Mouse (Mus musculus): Measurements from ENCODE around the gene Trnau1ap. TPM values are rescaled to one million over a fixed set of nuclear protein-coding genes. Genes with fewer than 3 reads are reported as not detected.
"Not testable (repeated sequence)": the region's sequence is repeated elsewhere in the genome, so short reads cannot be mapped to it uniquely, and the experiment has no call there.

Gene Trnau1ap
- total RNA-seq, 2 experiments from 2014 or later: 36.3 to 37.8 TPM

DNA sequence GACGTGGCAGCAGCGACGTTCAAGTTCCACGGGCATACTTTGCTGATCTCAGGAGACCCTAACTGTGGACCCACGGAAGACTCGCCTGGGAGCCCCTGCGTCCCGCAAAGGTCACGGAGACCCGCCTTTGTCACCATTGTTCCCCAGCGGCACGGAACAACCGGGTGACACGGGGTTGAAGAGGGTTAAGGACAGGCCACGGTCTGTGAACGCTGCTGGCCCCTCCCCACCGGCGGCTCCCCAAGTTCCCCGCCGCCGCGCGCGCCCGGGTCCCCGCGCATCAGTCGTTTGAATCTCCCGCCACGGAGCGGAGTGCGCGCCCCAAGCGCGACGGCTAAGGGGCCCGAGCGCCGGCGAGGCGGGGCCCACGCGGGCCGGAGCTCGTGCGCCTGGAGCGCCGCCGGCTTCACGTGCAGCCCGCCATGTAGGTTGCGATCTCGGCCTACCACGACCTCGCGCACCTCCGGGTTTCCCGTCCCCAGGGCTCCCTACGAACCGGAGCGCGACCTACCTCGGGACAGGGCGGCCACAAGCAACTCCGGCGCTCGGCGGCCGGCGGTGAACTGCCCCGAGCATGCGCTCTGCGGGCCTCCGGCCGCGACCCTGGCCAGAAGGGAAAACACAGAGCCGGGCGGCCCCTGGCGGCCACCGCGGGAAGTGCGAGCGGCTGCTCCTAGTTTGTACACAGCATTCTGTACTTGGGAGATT, 16.0 kb upstream of the Trnau1ap start:
- peak; percentile 78 for ATAC-seq (replicated peaks; ENCODE audit: poor library complexity, severe bottlenecking)

- ATAC-seq (replicated peaks; ENCODE audit: poor library complexity, severe bottlenecking): peak; percentile 29
These were observed 15.2 kb upstream of the Trnau1ap start for GRCm38 (mm10) chr4:132344403-132345134.

- no peak for ATAC-seq (replicated peaks; ENCODE audit: poor library complexity, severe bottlenecking)
These were observed 12.1 kb upstream of the Trnau1ap start for GRCm38 (mm10) chr4:132341451-132341850.

GRCm38 (mm10) chr4:132338943-132339342, 9.6 kb upstream of the Trnau1ap start:
- ATAC-seq (replicated peaks; ENCODE audit: poor library complexity, severe bottlenecking): no peak

DNA sequence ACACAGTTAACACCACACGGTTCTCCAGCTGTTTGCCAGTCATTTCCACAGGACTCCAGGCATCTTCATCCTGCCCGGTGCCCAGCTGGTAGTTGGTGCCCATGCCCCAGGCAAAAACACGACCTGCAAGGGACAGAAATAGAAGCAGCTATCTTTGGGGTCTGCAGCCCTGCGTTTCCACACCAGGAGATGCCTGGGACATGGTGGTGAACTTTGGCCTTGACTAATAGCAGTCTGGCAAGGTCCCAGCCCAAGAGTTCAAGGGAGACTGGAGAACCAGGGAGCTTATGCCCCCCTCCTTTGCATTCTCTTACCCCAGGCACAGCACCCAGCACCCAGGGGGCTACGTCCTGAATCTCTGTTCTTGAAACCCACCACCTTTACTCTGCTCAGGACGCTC, 3.5 kb upstream of the Trnau1ap start:
- ATAC-seq (replicated peaks; ENCODE audit: poor library complexity, severe bottlenecking): no peak

DNA sequence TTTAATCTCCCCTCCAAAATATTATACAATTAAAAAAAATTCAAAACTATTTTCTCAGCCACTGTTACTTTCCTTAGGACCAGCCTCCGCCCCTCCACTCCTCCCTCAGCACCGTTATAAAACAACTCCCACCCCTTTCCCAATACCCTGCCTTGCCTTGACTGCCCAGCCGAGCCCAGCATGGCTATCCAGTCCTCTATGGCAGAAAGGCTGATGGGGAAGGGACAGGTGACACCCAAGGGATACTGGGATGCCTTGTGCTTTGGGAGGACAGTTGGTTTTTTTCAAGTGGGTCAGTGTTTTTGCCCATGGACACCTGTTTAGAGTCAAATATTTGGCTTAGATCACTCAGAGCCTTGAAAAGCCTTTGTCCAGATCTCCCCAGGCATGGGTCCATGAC, 2.6 kb upstream of the Trnau1ap start:
- ATAC-seq (replicated peaks; ENCODE audit: poor library complexity, severe bottlenecking): no peak

DNA sequence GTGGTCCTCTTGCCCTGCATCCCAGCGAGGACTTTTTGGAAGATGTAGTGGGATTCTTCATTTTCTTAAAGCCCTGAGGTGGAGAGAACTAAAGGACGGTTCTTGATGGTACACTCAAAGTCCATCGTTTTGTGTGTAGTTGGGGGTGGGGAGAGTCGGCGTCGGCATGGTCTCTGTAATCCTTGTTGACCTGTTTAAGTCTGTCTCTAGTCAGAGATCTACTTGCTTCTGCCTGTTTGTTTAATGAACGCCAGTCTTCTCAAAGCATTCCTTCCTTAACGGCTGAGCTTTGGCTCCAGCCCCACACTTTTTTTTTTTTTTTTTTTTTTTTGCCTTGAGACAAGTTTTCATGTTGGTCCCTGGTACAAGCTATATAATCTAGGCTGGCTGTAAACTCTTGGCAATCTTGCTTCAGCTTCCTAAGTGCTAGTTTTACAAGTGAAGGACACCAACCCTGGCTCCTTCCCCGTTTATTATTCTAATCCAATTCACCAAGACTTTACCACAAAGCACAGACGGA, 557 bp upstream of the Trnau1ap start:
- peak; percentile 1; the same call in 1 of the 2 replicates for ATAC-seq (replicated peaks; ENCODE audit: poor library complexity, severe bottlenecking)

GRCm38 (mm10) chr4:132328391-132328982, 851 bp downstream of the Trnau1ap start:
- ATAC-seq (replicated peaks; ENCODE audit: poor library complexity, severe bottlenecking): no peak

DNA sequence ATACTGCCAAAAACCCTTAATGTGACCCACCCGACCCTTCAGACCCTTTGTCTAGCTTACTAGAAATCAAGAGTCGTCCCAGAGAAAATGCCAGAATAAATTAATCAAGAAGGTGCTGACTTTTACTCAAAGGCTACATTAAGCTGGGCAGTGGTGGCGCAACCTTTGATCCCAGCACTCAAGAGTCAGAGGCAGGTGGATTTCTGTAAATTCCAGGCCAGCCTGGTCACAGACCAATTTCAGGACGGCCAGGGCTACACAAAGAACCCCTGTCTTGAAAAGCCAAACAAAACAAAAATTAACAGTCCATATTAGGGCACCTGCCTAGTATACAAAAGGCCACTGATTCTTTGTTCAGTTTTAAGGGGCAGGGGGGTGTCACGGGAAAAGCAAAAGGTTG, 2.9 kb downstream of the Trnau1ap start:
- ATAC-seq (replicated peaks; ENCODE audit: poor library complexity, severe bottlenecking): no peak

GRCm38 (mm10) chr4:132315711-132316110, 13.6 kb downstream of the Trnau1ap start:
- no peak for ATAC-seq (replicated peaks; ENCODE audit: poor library complexity, severe bottlenecking)

- ATAC-seq (replicated peaks; ENCODE audit: poor library complexity, severe bottlenecking): no peak
These were observed 16.7 kb downstream of the Trnau1ap start for GRCm38 (mm10) chr4:132312627-132313026.

DNA sequence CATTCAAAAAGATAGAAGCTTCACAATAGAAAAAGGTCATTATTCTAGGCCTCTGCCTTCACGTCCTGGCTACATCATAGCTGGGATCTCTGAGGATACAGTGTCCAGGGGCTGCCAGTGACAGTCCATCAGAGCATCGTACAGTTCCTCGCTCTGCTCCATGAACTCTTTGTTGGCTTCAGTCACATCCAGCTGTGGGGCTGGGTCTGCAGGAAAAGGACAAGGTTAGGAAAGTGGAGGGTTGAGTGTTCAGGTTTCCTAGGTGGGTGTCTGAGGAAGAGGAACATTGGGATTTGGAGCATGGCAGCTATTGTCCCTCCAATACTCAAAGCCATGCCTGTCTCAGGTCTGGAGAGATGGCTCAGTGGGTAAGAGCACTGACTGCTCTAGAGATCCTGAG, 17.5 kb downstream of the Trnau1ap start:
- ATAC-seq (replicated peaks; ENCODE audit: poor library complexity, severe bottlenecking): no peak

DNA sequence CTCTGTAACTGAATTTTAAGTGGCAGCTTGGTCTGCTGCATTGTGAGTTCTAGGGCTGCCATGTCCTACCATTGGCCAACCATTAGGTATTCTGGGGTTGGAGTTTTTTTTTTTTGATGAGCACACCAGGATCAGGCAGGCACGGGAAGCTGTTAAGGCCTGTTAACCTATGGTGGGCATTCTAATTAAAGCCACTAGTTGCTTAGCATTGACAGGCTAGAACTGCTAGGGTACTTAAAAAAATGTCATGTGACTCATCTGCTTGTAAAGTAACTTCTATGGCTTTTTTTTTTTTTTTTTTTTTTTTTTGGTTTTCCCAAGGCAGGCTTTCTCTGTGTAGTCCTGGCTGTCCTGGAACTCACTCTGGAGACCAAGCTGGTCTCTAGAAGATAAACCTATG, 18.1 kb downstream of the Trnau1ap start:
- ATAC-seq (replicated peaks; ENCODE audit: poor library complexity, severe bottlenecking): no peak

GRCm38 (mm10) chr4:132309849-132310472, 19.4 kb downstream of the Trnau1ap start:
- ATAC-seq (replicated peaks; ENCODE audit: poor library complexity, severe bottlenecking): peak; percentile 38

- ATAC-seq (replicated peaks; ENCODE audit: poor library complexity, severe bottlenecking): no peak
These were observed 20.0 kb downstream of the Trnau1ap start for GRCm38 (mm10) chr4:132309140-132309848.

GRCm38 (mm10) chr4:132308437-132309139, 20.8 kb downstream of the Trnau1ap start:
- peak; percentile 80 for ATAC-seq (replicated peaks; ENCODE audit: poor library complexity, severe bottlenecking)

GRCm38 (mm10) chr4:132306004-132306403, 23.3 kb downstream of the Trnau1ap start:
- peak; percentile 42 for ATAC-seq (replicated peaks; ENCODE audit: poor library complexity, severe bottlenecking)

DNA sequence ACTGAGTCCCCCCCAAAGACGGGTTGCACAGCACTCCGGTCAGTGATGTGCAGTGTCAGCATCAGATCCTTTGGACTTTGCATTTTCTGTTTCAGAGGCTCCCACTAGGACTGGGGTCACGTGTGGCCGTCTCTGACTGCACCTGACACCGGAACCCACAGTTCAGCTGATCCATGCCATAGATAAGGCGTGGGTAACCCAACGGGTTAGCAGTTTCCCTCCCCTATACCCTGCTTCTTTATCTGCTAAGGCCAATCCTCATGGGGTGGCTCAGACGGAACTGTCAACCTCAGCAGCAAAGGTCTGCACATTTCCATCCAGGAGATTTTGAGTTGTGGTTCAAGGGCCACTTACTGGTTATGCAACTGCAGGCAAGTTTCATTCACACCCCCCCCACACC, 24.1 kb downstream of the Trnau1ap start:
- no peak for ATAC-seq (replicated peaks; ENCODE audit: poor library complexity, severe bottlenecking)

- ATAC-seq (replicated peaks; ENCODE audit: poor library complexity, severe bottlenecking): not testable (repeated sequence)
These were observed 25.9 kb downstream of the Trnau1ap start for GRCm38 (mm10) chr4:132303484-132303883.
